Mouse (Mus musculus) ES-CJ7 (cell line): ENCODE data around the gene Car9.
"Not testable (repeated sequence)": the region's sequence is repeated elsewhere in the genome, so short reads cannot be mapped to it uniquely, and the experiment has no call there.

Source experiments
- DNase-seq: peaks from one replicate; pipeline ENCODE4 v3.0.0; 2011; ENCODE audit warnings: low read depth, low spot score

The Car9 gene

DNA sequence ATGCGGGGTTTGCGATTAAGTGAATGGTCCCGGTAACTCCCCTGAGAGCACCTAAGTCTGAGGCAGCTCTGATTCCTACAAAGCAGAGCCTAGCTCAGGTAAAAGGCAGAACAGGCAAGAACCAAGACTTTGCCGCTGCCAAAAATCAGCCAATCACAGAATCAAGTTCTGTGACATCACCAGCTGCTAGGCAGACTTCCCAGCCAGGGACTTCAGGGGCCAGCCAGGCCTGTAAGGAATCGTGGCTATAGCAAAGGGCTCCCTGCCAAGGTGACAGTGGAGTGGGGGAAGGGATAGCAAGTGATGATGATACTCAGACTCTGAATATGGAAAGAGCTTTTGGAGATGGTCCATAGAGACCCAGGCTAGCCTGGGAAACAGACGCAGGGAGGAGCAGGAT is 13.2 kb downstream of the Car9 start:
- DNase-seq, result peak; percentile 77

GRCm38 (mm10) chr4:43527880-43528279 is 21.1 kb downstream of the Car9 start:
- DNase-seq, result peak; percentile 72

GRCm38 (mm10) chr4:43528487-43528886 is 21.7 kb downstream of the Car9 start:
- peak; percentile 54 for DNase-seq

DNA sequence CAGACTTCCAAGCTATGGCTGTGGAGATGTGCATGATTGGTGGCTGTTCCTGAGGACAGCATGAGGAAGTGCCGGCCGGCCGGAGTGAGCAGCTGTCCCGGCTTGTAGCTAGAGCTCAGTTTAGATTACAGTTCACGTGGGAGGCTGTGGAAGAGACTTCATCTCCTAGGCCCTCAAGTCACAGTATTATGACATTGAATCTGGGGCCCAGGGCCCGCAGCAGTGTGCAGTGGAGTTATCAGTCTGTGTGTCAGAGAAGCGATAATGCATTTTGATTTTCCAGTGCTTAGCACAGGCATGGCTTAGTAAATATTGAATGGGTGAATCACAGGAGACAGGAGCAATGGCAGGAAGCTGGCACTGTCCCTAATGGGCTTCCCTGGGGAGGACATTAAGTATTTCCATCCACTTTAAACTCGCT is 23.3 kb downstream of the Car9 start:
- no peak for DNase-seq

- peak; percentile 87 for DNase-seq
Measured at GRCm38 (mm10) chr4:43530581-43530980, 23.8 kb downstream of the Car9 start.

- no peak for DNase-seq
Measured at GRCm38 (mm10) chr4:43533270-43533669, 26.5 kb downstream of the Car9 start.

DNA sequence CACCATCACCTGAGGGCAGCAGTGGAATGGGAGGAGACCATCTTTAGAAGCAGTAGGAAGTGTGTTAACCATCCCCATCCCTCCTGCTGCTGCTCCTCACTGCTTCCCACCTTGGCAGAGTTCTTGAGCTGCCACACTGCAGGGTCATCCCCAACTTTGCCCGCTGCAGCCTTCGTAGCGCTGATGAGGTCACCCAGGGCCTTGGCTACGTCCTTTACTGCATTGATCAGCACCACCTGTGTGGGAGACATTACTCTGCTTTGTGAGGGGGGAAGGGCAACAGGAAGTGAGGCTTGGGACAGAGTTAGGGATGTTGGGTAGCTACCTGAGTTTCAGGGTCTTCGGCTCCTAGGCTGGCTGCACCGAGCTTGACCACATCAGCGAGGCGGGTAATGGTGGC is 28.9 kb downstream of the Car9 start:
- DNase-seq, result no peak

DNA sequence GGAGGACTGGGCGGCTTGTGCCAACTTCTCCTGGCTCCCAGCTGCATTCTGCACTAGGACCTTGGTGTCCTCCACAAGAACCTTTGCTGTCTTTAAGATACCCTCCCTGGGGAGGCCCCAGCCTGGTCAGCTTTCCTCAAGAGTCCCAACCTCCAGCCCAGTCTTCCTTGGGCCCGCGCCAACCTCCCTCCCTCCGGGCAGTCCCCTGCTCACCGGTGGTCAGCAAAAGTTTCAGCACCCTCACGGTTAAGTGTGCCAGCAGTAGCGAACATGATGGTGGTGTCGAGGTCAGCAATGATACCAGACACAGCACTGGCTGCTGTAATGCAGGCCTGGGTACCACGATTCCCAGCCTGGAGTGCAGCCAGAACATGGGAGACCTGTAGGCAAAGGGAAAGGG is 29.3 kb downstream of the Car9 start:
- no peak for DNase-seq

- no peak for DNase-seq
Measured at GRCm38 (mm10) chr4:43542044-43542443, 35.3 kb downstream of the Car9 start.

- DNase-seq, result no peak
Measured at GRCm38 (mm10) chr4:43546375-43547047, 39.7 kb downstream of the Car9 start.

DNA sequence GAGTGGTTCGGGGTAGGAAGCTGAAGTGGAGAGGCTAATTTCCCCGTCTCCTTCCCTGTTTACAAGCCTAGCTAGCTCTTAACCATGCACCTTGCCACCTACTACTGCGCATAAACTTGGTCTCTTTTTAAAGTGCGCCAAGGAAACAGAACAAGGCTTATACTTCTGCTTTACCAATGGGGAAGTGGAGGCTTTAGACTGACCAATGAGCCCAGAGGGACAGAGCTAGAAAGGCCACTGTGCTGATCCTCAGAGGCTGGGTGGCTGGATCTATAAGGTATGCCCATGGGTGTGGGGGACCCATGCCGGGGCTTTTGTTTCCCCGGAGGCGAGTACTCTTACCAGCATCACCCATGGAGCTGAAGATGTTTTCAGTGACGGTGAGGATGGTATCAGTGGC is 40.4 kb downstream of the Car9 start:
- DNase-seq, result no peak

DNA sequence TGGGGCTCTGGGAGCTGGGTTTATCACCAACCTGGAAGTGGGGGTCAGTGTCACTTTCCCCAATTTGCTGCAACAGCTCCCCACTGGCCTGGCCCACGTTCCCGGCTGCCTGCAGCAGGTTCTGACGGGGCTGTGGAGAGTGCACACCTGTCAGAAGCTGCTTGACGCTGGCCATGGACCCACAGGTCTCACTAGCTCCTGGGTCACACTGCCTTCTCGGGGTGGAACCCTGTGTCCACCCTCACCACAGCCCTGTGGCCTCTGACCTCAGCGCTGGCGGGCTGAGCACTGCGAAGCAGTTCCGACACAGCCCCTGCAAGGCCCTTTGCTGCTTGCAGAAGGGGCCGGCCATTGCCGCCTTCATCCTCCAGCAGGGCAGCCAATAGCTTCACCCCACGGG is 42.3 kb downstream of the Car9 start:
- no peak for DNase-seq

DNA sequence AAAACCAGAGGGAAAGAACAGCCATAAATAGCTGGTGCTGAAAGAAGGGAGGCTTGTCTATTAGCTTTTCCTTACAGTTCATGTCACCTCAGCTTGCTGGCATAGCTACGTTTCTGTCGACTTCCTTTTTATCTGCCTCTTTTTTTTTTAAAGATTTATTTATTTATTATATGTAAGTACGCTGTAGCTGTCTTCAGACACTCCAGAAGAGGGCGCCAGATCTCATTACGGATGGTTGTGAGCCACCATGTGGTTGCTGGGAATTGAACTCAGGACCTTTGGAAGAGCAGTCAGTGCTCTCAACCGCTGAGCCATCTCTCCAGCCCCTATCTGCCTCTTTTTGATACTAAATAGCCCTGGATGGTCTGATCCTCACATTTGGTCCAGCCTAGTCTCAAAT is 45.1 kb downstream of the Car9 start:
- not testable (repeated sequence) for DNase-seq

DNA sequence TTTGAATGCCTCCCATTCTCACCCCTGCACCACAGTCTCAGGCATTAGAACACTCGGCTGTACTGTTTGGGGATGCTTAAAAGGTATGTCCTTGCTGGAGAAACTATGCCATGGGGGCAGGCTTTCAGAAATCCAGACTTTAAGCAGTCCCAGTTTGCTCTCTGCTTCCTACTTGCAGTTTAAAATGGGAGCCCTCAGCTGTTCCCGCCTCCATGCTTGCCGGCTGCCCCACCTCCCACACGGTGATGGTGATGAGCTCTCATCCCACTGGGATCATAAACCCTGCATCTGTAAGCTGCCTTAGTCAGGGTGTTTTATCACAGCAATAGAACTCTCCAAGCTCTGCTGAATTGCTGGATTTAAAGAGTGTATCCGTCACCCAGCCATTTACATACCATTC is 45.7 kb downstream of the Car9 start:
- DNase-seq, result no peak

DNA sequence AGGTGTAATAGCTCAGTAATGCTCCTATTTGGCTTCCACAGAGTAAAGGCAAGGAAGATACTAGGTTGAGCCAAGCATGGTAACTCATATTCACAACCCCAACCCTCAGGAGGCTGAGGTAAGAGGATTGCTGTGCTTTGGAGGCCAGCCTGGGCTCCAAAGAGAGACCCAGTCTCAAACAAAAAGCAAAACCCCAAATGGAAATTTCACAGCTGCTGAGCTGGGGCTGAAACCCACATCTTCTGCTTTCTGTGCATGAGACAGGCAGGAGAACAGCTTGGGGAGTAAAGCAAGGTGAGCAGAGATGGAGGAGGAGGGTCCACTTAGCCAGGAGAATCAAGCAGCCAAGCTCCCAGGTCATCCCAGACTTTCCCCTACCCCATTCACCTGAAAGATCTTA is 47.1 kb downstream of the Car9 start:
- no peak for DNase-seq

DNA sequence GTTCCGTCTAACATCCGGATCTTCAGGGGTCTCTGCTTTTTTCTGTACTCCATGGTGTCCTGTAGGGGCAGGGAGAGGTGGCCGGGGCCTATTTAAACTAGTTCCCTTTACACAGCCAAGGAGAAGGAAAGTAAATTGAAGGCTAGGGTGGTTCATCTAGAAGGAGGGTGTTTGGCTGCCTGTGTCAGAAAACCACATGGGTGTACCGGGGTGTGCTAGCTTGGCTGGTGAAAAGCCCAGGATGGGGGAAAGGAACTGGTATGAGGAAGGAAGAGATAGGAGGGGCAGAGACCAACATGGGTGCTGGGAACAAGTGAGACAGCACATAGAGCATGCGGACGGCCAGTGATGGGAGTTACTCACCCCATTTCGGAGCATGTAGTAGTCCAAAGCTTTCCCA is 49.2 kb downstream of the Car9 start:
- no peak for DNase-seq

DNA sequence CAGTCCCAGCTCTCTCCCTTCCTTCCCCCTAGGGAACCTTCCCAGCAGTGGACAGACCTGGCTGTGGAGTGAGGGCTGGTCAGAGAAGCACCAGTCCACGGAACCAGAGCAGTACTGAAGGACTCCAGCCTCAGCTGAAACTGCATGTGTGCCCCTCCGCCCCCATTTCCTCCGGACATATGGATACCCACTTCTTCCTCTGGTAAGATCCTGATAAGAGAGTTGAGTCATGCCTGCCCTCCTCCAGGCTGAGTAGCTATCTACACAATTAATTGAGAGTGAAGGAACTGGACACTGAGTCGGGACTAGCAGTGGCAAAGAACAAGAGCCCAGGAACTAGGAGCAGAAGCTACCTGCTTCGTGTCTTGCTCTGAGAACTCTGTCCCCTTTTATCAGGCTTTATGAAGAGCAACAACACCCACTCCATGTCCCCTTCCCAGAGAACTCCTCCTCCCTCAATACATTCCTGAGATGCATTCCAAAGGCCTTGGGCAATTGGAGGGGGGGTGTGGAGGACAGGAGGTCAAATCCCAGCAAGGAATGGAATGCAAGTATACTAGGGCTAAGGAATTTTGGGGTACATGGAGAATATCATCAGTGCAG is 51.4 kb downstream of the Car9 start:
- DNase-seq, result peak; percentile 81

DNA sequence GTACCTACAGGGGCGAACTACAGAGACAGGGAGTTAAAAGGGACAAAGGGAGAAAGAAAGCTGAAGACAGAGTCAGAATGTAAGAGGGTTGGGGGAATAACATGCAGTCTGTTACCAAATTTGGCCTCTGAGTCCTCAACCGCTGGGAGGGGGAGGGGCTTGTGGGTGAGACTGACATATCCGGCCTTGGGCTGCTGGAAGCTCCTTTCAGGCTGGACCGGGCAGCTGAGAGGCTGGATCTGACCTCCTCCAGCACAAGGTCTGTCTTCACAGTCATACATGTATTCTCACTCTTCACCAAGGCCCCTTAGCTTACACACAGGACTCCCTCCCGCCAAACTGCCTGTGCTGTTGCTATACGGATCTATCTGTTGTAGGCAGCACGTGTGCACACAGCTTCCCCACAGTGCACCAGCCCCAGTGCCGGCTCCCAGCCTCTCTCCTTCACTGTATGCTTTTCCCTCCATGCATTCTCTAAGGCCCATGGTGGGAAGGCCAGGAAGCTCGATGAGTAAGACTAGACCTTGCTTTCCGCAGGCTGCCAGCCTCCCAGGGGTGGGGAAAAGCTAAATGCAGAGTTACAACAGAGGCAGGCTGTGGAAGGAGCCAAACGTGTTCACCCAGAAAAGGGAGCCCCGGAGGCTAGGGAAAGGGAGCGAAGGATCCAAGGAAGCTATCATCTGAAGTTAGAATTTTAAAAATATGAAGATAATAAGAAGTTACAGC is 52.0 kb downstream of the Car9 start:
- peak; percentile 67 for DNase-seq

- DNase-seq, result no peak
Measured at GRCm38 (mm10) chr4:43559519-43560242, 52.9 kb downstream of the Car9 start.

DNA sequence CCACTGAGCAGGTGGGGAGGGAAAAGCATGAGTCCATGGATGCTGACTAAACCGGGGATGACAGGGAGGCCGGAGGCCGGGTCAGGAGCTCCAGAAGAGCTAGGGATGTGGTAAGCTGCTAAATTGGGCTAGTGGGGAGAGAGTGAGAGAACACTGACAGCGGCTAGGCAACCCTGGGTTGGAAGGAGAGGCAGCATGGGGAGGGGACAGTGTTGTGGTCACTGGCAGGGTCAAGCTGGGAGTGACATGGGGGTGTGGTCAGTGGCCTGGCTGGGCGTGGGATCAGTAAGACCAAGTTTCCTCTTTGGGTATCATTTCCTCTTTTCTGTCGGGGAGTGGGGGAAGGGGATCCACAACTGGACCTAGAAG is 53.5 kb downstream of the Car9 start:
- DNase-seq, result no peak

GRCm38 (mm10) chr4:43560976-43561375 is 54.2 kb downstream of the Car9 start:
- no peak for DNase-seq

DNA sequence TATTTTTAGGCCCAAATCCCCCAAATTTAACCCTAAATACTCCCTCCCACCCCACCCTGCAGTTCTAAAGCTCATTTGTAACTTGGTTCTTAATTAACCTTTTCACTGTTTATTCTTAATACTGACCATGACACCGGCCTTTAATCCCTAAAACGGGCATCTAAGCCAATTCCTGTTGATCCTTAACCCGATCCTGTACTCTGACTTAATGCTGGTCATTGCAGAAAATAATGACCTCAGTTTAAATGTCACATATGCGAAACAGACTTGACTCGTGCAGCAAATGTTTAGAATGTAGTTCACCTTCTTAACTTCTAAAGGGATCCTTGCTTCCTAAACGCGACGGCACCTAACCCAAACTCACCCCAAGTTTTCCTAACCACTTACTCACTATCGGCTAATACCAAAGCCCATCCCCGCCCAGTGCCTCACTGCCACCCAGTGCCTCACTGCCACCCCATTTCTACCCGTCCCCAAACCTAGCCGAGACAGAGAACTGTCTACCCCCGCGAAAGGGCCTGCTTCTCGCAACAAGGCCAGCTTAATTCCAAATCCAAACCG is 54.8 kb downstream of the Car9 start:
- DNase-seq, result no peak
